Mouse (Mus musculus) forebrain, embryonic 13.5 days (tissue): ENCODE measurements around the gene Sfswap. TPM values are rescaled to one million over a fixed set of nuclear protein-coding genes. Genes with fewer than 3 reads are reported as not detected.
"Not testable (repeated sequence)": the region's sequence is repeated elsewhere in the genome, so short reads cannot be mapped to it uniquely, and the experiment has no call there.

Experiments used
- ATAC-seq: fragments of 200-750 bp; cut with Nextera tagmentation; 2 replicates; pipeline ENCODE4 v1.8.0; 2017
- H3K27ac ChIP-seq: fragments of 300-500 bp; sonication (generic); 2 replicates; pipeline ENCODE4 v1.5.1; 2015; ENCODE audit warnings: inconsistent platforms, mild to moderate bottlenecking, moderate library complexity
- H3K27me3 ChIP-seq: fragments of 300-500 bp; sonication (generic); 2 replicates; pipeline ENCODE4 v1.6.1; 2015; ENCODE audit warnings: mild to moderate bottlenecking, inconsistent platforms
- H3K36me3 ChIP-seq: fragments of 300-500 bp; sonication (generic); 2 replicates; pipeline ENCODE4 v1.6.1; 2015; ENCODE audit warnings: mild to moderate bottlenecking, inconsistent platforms; ENCODE audit not compliant: poor library complexity, severe bottlenecking
- H3K4me1 ChIP-seq: fragments of 300-500 bp; sonication (generic); 2 replicates; pipeline ENCODE4 v1.6.1; 2015; ENCODE audit warnings: inconsistent platforms
- H3K4me2 ChIP-seq: fragments of 300-500 bp; sonication (generic); 2 replicates; pipeline ENCODE4 v1.6.1; 2015; ENCODE audit warnings: inconsistent platforms, mild to moderate bottlenecking, moderate library complexity
- H3K4me3 ChIP-seq: fragments of 300-500 bp; sonication (generic); 2 replicates; pipeline ENCODE4 v1.5.1; 2015; ENCODE audit warnings: mild to moderate bottlenecking, inconsistent platforms
- H3K9ac ChIP-seq: fragments of 300-500 bp; sonication (generic); 2 replicates; pipeline ENCODE4 v1.6.1; 2015; ENCODE audit warnings: mild to moderate bottlenecking, inconsistent platforms
- H3K9me3 ChIP-seq: fragments of 300-500 bp; sonication (generic); replicated peaks from 2 replicates; pipeline ENCODE4 v1.6.1; 2016; ENCODE audit warnings: inconsistent platforms
- WGBS: fragments of 180-500 bp; shearing (Covaris S2); methylation state at CpG from one replicate; pipeline ENCODE4 v1.1.7; 2015; 5-methylcytosine and 5-hydroxymethylcytosine counted together
- polyA plus RNA-seq: library from polyadenylated mRNA; unstranded; fragments of >200 nt; fragmentation: Nextera tagmentation; extraction: Ambion mirVana; gene quantifications from 2 replicates; pipeline ENCODE4 v1.2.1, GENCODE M21; 2015

Sfswap gene
- polyA plus RNA-seq, 1 experiment from 2014 or later: 54.5 TPM

GRCm38 (mm10) chr5:129594116-129595114 lies 93.4 kb downstream of the Sfswap start:
- Histone ChIP-seq H3K4me1 (peaks cover 21% of the 10 kb centered on the region), H3K27ac (no peak overlapping the region), H3K27me3 (no peaks in the 10 kb centered on the region), H3K4me2 (no peak overlapping the region), H3K36me3 (peaks cover 41% of the 10 kb centered on the region), H3K9me3 (no peaks in the 10 kb centered on the region), H3K4me3 (no peak overlapping the region), H3K9ac (no peak overlapping the region)
- 48% methylated on average over 19 of the region's 19 CpGs for WGBS
- peak; percentile 70 for ATAC-seq

GRCm38 (mm10) chr5:129602071-129602487 lies 101.1 kb downstream of the Sfswap start:
- Histone ChIP-seq H3K4me1 (no peaks in the 10 kb centered on the region), H3K27ac (no peak overlapping the region), H3K36me3 (peaks cover 80% of the 10 kb centered on the region), H3K4me3 (no peak overlapping the region), H3K27me3 (no peaks in the 10 kb centered on the region), H3K4me2 (no peak overlapping the region), H3K9me3 (no peaks in the 10 kb centered on the region), H3K9ac (no peak overlapping the region)
- 36% methylated on average over 16 of the region's 16 CpGs for whole genome bisulfite sequencing
- ATAC-seq: no peak

GRCm38 (mm10) chr5:129607476-129607875 lies 106.5 kb downstream of the Sfswap start:
- no peak overlapping the region for H3K9ac ChIP-seq
- no peaks in the 10 kb centered on the region for H3K9me3 ChIP-seq
- WGBS: 86% methylated on average over 8 of the region's 8 CpGs
- H3K4me2 ChIP-seq: no peak overlapping the region
- ATAC-seq: no peak
- H3K27ac ChIP-seq: no peak overlapping the region
- no peaks in the 10 kb centered on the region for H3K27me3 ChIP-seq
- H3K4me3 ChIP-seq: no peak overlapping the region
- H3K4me1 ChIP-seq: no peaks in the 10 kb centered on the region
- H3K36me3 ChIP-seq: peaks cover 41% of the 10 kb centered on the region

GRCm38 (mm10) chr5:129611060-129611459 lies 110.0 kb downstream of the Sfswap start:
- H3K9ac ChIP-seq: no peak overlapping the region
- WGBS: 0% methylated on average over 1 of the region's 1 CpGs
- H3K27me3 ChIP-seq: no peaks in the 10 kb centered on the region
- no peaks in the 10 kb centered on the region for H3K9me3 ChIP-seq
- no peak overlapping the region for H3K4me3 ChIP-seq
- peaks cover 11% of the 10 kb centered on the region for H3K36me3 ChIP-seq
- no peaks in the 10 kb centered on the region for H3K4me1 ChIP-seq
- no peak overlapping the region for H3K27ac ChIP-seq
- ATAC-seq: peak; percentile 59
- H3K4me2 ChIP-seq: no peak overlapping the region

GRCm38 (mm10) chr5:129620600-129620999 lies 119.6 kb downstream of the Sfswap start:
- not testable (repeated sequence) for H3K27ac ChIP-seq, H3K36me3 ChIP-seq, ATAC-seq, H3K9me3 ChIP-seq, H3K4me1 ChIP-seq, H3K27me3 ChIP-seq, H3K9ac ChIP-seq, H3K4me3 ChIP-seq, H3K4me2 ChIP-seq
- WGBS: 66% methylated on average over 9 of the region's 9 CpGs

Other genes starting within 250 kb of the Sfswap start
- gene Mmp17, start 82.9 kb downstream of the Sfswap start, polyA plus RNA-seq: 8.6 and 10.5 TPM in 2 replicates
- 7.7 and 8.5 TPM in 2 replicates for gene Zfp11, start 168.9 kb downstream of the Sfswap start, polyA plus RNA-seq
- not detected in 2 replicates for gene Sept14, start 207.3 kb downstream of the Sfswap start, polyA plus RNA-seq
- 194 and 203 TPM in 2 replicates for gene Mrps17, start 214.3 kb downstream of the Sfswap start, polyA plus RNA-seq
- 83.0 and 88.7 TPM in 2 replicates for gene Nipsnap2, start 223.8 kb downstream of the Sfswap start, polyA plus RNA-seq